Mouse (Mus musculus): ENCODE measurements around the gene Afap1.

DNA sequence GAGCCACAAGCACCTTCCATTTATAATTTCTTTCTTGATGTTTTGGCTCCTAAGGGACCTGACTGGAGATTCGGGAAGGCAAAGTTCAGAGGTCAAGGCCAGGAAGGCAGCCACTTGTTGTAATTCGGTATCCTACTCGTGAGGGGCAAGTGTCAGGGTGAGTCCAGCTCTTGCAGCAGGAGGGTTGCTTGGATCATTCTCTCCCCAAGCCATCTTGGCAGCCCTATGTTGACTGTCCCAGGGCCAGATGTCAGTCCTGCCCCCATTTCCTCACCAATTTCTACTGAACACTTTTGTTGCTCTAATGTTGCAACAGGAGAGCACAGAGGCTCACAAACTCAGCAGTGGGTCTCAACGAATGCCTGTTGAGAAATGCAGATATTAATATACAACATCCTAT is 5.0 kb downstream of the Afap1 start:
- no peak for TF ChIP-seq CTCF (IDR thresholded peaks at IDR 0.05; ENCODE audit: low read depth)
- no peak for TF ChIP-seq EP300 (IDR thresholded peaks at IDR 0.05; ENCODE audit: low read depth)

All from liver, postnatal 0 days (tissue).